Mouse (Mus musculus) lung, embryonic 14.5 days (tissue): ENCODE results near the gene Ralgps1. TPM values are rescaled to one million over a fixed set of nuclear protein-coding genes. Genes with fewer than 3 reads are reported as not detected.

Source experiments
- ATAC-seq: fragments of 200-750 bp; cut with Nextera tagmentation; 2 replicates; pipeline ENCODE4 v1.8.0; 2017; ENCODE audit warnings: mild to moderate bottlenecking, moderate TSS enrichment, moderate library complexity; ENCODE audit not compliant: insufficient read depth
- DNase-seq: peaks from one replicate; pipeline ENCODE4 v3.0.0-alpha.2; 2015
- H3K27ac ChIP-seq: fragments of 300-500 bp; sonication (generic); 2 replicates; pipeline ENCODE4 v1.5.1; 2014; ENCODE audit warnings: low read depth, mild to moderate bottlenecking, moderate library complexity
- H3K27me3 ChIP-seq: fragments of 300-500 bp; sonication (generic); 2 replicates; pipeline ENCODE4 v1.6.1; 2014; ENCODE audit warnings: low read length, control low read depth; ENCODE audit not compliant: insufficient read depth
- H3K36me3 ChIP-seq: fragments of 300-500 bp; sonication (generic); 2 replicates; pipeline ENCODE4 v1.6.1; 2014; ENCODE audit warnings: control low read depth; ENCODE audit not compliant: insufficient read depth
- H3K4me1 ChIP-seq: fragments of 300-500 bp; sonication (generic); 2 replicates; pipeline ENCODE4 v1.6.1; 2014; ENCODE audit warnings: antibody characterized with exemption, control low read depth; ENCODE audit not compliant: insufficient read depth
- H3K4me2 ChIP-seq: fragments of 300-500 bp; sonication (generic); 2 replicates; pipeline ENCODE4 v1.6.1; 2014; ENCODE audit warnings: mild to moderate bottlenecking
- H3K4me3 ChIP-seq: fragments of 300-500 bp; sonication (generic); 2 replicates; pipeline ENCODE4 v1.5.1; 2014; ENCODE audit warnings: low read depth, low read length
- H3K9ac ChIP-seq: fragments of 300-500 bp; sonication (generic); 2 replicates; pipeline ENCODE4 v1.6.1; 2014
- H3K9me3 ChIP-seq: fragments of 300-500 bp; sonication (generic); 2 replicates; pipeline ENCODE4 v1.6.1; 2016; ENCODE audit warnings: low read depth, low read length, control low read depth
- CTCF ChIP-seq: IDR thresholded peaks from 2 replicates; pipeline ENCODE4 v1.5.1; 2016; ENCODE audit warnings: antibody characterized with exemption, low read depth
- WGBS: fragments of 180-500 bp; shearing (Covaris S2); extraction: QIAGEN DNeasy Blood & Tissue Kit; methylation state at CpG from one replicate; pipeline ENCODE4 v1.1.7; 2014; 5-methylcytosine and 5-hydroxymethylcytosine counted together
- polyA plus RNA-seq: library from polyadenylated mRNA; unstranded; fragments of >200 nt; fragmentation: Nextera tagmentation; extraction: Ambion mirVana; gene quantifications from 2 replicates; pipeline ENCODE4 v1.2.1, GENCODE M21; 2014

The Ralgps1 gene
- polyA plus RNA-seq, 1 experiment from 2014 or later: 6.1 TPM

DNA sequence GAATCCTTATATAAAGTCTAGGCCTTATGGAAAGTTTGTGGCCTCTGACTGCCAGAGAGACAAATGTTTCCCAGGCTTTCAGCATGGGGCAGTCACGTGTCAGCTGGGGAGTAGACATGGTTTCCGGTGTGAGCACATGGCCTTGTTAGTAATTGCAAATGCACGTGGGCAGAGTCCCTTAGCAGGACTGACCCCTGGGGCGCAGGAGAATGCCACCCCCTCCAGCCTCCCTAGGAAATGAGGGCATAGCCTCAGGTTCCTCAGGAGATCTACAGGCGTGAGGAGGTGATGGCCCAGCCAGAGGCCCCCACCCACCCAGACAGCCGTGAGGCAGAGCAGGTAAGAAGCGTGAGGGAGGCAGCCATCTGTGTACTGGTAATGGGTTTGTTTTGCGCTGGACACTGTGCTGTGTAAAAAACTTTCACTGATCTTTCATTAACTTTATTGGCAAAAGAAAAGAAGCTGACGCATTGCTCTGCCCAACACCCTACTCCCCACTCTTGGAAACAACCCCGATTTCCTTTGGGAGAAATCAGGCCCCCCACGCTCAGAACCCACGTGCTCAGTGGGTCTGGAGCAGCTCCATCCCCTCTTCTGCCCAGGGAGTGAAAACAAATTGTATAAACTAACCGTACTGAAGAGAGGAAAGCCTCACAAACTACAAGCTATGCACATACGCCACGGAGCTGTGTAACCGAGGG lies 191.2 kb downstream of the Ralgps1 start:
- H3K4me3 ChIP-seq: no peak overlapping the region
- peak; percentile 49 for DNase-seq
- H3K27me3 ChIP-seq: no peaks in the 10 kb centered on the region
- H3K9ac ChIP-seq: no peak overlapping the region
- ATAC-seq: peak; percentile 47; the same call in 1 of the 2 replicates
- WGBS: 53% methylated on average over 16 of the region's 16 CpGs
- no peak overlapping the region for H3K4me2 ChIP-seq
- H3K27ac ChIP-seq: no peak overlapping the region; the same call in 1 of the 2 replicates
- H3K4me1 ChIP-seq: peaks cover 10% of the 10 kb centered on the region
- no peaks in the 10 kb centered on the region for H3K36me3 ChIP-seq
- no peak for TF ChIP-seq CTCF
- H3K9me3 ChIP-seq: no peaks in the 10 kb centered on the region

DNA sequence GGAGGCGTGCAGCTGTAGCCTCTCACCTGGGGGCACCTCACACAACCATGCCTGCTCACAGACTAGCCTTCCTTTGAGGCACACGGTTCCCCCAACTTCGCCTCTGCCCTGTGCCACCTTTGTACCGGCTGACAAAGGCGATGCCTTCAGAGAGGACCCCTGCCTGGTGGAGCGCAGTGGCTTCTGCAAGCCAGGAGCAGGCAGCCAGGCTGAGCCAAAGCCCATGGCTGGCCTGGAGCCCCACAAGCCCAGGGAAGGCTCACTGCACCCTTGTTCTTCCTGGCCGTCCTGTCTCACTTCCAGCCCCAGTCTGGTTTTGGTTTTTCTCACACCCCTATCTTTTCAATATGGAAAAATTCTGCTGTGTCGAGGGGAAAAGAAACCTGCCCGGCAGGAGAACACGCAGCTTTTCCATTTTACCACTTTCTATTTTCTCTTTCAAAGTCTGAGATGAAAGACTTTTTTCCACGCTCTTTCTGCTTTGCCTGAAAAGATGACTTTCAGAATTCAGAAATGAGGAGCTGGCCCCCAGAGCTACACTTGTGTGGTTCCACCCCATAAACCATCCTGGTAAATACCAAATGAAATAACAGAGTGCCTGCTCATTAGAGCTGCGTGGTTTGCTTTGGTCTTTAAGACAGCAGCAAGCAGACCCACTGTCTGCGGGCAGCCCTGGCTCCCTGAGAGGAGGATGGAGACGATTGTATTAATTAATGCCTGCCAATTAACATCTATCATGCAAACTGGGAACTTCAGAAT lies 191.9 kb downstream of the Ralgps1 start:
- no peaks in the 10 kb centered on the region for H3K9me3 ChIP-seq
- no peaks in the 10 kb centered on the region for H3K36me3 ChIP-seq
- TF ChIP-seq CTCF: no peak
- no peak overlapping the region for H3K27ac ChIP-seq
- ATAC-seq: no peak
- WGBS: 75% methylated on average over 14 of the region's 14 CpGs
- no peak for DNase-seq
- no peaks in the 10 kb centered on the region for H3K27me3 ChIP-seq
- H3K4me1 ChIP-seq: peaks cover 10% of the 10 kb centered on the region
- no peak overlapping the region for H3K4me3 ChIP-seq
- H3K4me2 ChIP-seq: no peak overlapping the region
- H3K9ac ChIP-seq: no peak overlapping the region

DNA sequence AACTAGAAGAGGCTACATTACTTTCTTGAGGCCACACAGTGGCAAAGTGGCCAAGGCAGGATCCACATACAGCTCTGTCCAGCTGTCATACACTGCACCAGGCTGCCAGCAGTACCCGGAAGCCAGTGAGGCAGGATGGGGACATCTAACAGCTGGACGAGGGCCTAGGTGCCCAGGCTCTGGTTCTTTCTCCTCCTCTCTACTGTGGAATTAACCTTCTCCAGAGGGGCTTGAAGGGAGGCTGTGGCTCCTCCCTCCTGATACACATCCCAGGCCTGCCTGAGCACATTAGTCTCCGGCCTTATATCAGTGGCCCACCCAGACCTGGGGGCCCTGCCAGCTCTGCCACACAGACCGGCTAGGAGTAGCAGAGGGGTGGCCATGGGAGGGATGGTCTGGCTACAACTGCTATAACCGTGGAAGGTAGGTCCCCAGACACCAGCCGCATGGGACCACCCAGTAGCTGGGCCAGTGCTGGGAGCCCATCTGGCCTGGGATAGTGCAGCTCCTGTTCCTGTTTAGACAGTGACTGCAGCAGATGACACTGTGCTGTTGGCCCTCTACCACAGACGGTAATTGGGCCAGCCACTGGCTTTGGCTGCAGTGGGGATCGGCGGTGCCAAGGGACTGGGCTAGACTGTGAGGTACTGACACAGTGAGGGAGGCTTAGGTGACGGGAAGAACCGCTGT lies 192.9 kb downstream of the Ralgps1 start:
- ATAC-seq (peak; percentile 71; the same call in 1 of the 2 replicates), DNase-seq (peak; percentile 26)
- Histone ChIP-seq H3K27ac (no peak overlapping the region), H3K27me3 (no peaks in the 10 kb centered on the region), H3K4me3 (no peak overlapping the region), H3K9me3 (no peaks in the 10 kb centered on the region), H3K4me2 (no peak overlapping the region), H3K9ac (no peak overlapping the region), H3K36me3 (no peaks in the 10 kb centered on the region), H3K4me1 (peaks cover 10% of the 10 kb centered on the region)
- TF ChIP-seq CTCF: no peak
- 50% methylated on average over 11 of the region's 11 CpGs for WGBS

DNA sequence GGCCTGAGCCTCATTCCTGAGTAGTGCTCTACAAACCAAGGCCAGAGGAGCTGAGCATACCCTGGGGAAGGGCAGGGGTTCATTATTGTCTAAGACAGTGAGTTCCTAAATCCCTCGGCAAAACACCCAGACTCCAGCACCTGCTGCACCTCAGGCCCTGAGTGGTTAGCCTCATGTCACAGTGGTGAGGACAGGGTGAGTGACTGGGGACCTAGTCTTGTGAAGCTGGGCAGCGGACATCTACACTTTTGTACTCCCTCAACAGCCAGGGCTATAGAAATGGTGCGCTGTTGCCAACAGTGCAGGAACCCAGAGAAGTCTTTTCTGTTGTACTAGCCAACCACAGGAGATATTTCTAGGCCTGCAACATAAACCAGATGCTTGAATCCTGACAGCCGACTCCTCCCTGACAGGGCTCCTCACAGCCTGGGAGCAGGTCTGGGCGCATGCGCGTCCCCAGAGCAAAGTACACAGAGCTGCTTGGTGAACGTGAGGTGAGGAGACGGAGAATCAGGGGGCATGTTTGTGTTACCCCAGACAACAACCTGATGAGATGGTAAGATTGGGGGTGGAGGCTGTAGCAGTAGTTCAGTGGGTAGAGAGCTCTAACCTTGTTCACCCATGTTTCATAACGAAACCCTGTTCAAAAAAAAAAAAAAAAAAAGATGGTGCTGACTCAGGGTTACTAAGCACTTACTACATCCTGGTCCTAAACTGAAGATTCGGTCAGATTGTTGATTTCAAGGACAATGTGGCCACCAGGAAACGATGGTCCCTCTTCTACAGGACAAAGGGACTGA lies 193.6 kb downstream of the Ralgps1 start:
- Histone ChIP-seq H3K4me3 (no peak overlapping the region), H3K36me3 (no peaks in the 10 kb centered on the region), H3K9me3 (no peaks in the 10 kb centered on the region), H3K4me2 (no peak overlapping the region), H3K9ac (no peak overlapping the region), H3K27me3 (no peaks in the 10 kb centered on the region), H3K4me1 (peaks cover 10% of the 10 kb centered on the region), H3K27ac (no peak overlapping the region)
- no peak for DNase-seq
- 64% methylated on average over 12 of the region's 12 CpGs for WGBS
- no peak for TF ChIP-seq CTCF
- ATAC-seq: no peak

DNA sequence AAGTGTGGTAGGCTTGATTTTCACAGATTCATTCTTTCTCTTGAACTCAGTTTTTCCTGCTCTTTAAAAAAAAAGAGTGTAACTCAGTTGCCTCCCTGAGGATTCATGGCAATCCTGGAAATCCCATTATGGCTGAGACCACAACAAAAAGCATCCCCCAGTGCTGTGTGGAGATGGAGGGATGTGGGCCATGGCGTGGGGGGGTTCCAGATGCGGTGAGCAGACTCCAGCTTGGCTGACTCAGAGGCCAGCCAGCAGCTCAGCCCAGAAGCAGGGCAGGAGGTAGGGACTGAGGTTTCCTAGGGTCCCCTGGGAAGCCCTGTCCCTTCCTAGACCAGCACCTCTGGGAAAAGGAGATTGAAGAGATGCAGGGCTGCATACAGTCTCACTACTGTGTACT lies 194.4 kb downstream of the Ralgps1 start:
- Histone ChIP-seq H3K4me3 (no peak overlapping the region), H3K4me2 (no peak overlapping the region), H3K9me3 (no peaks in the 10 kb centered on the region), H3K9ac (no peak overlapping the region), H3K4me1 (peaks cover 10% of the 10 kb centered on the region), H3K27me3 (no peaks in the 10 kb centered on the region), H3K27ac (no peak overlapping the region), H3K36me3 (no peaks in the 10 kb centered on the region)
- 68% methylated on average over 2 of the region's 2 CpGs for WGBS
- no peak for ATAC-seq
- no peak for DNase-seq
- no peak for TF ChIP-seq CTCF

DNA sequence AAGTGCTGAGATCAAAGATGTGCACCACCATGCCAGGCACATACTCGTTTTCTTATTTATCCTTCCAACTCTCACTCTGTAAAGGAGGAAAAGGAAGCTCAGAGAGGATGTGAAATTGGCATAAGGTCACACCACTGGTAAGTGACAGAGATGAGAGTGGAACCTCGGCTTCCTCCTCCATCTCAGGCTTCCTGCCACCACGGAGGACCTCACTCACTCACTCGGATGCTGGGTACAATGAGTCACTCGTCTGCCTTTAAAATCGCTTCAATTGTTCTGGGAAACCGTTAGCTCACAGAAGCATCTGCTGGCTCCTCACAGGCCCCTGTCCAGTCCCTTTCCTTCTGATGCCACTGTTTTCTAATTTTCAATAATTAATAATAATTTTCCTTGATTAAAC lies 194.8 kb downstream of the Ralgps1 start:
- Histone ChIP-seq H3K27ac (no peak overlapping the region), H3K4me2 (no peak overlapping the region), H3K9ac (no peak overlapping the region), H3K9me3 (no peaks in the 10 kb centered on the region), H3K27me3 (no peaks in the 10 kb centered on the region), H3K4me1 (peaks cover 10% of the 10 kb centered on the region), H3K4me3 (no peak overlapping the region), H3K36me3 (no peaks in the 10 kb centered on the region)
- DNase-seq (no peak), ATAC-seq (no peak)
- WGBS: 48% methylated on average over 7 of the region's 7 CpGs
- no peak for TF ChIP-seq CTCF
